Mouse (Mus musculus) MEL (cell line): ENCODE measurements around the gene Tmem114. TPM values are rescaled to one million over a fixed set of nuclear protein-coding genes. Genes with fewer than 3 reads are reported as not detected.

Experiments
- DNase-seq: peaks from one replicate; pipeline ENCODE4 v3.0.0; 2011; ENCODE audit warnings: low read depth, low spot score
- H3K27ac ChIP-seq: 2 replicates; pipeline ENCODE4 v1.5.1; 2012; ENCODE audit warnings: low read depth, mild to moderate bottlenecking, control low read depth, low read length, moderate library complexity; ENCODE audit not compliant: control insufficient read depth
- H3K27me3 ChIP-seq, 2 experiments: fragments of 150-350 bp in 1 of 2; sonication (generic) in 1 of 2; 2 replicates each; pipeline ENCODE4 v1.6.1; 2012; ENCODE audit warnings: low read length in 2 of 2, mild to moderate bottlenecking in 2 of 2, improper control_type of control experiment in 1 of 2, moderate library complexity in 1 of 2; ENCODE audit not compliant: insufficient read depth in 2 of 2, control insufficient read depth in 1 of 2
- H3K36me3 ChIP-seq, 2 experiments: 2 replicates each; pipeline ENCODE4 v1.6.1; 2012 to 2014; ENCODE audit warnings: low read length in 2 of 2, improper control_type of control experiment in 1 of 2, inconsistent platforms in 1 of 2, mild to moderate bottlenecking in 1 of 2; ENCODE audit not compliant: insufficient read depth in 2 of 2, control insufficient read depth in 1 of 2
- H3K4me1 ChIP-seq, 2 experiments: fragments of 150-350 bp in 1 of 2; sonication (generic) in 1 of 2; 2 replicates each; pipeline ENCODE4 v1.6.1; 2012; ENCODE audit warnings: low read length in 2 of 2, improper control_type of control experiment in 1 of 2, mild to moderate bottlenecking in 1 of 2; ENCODE audit not compliant: insufficient read depth in 2 of 2, control insufficient read depth in 1 of 2
- H3K4me3 ChIP-seq, 2 experiments: fragments of 150-350 bp in 1 of 2; sonication (generic) in 1 of 2; 2 replicates each; pipeline ENCODE4 v1.5.1; 2012; ENCODE audit warnings: low read depth in 2 of 2, low read length in 2 of 2, mild to moderate bottlenecking in 2 of 2, moderate library complexity in 2 of 2, control low read depth in 1 of 2, improper control_type of control experiment in 1 of 2; ENCODE audit not compliant: control insufficient read depth in 1 of 2, insufficient read depth in 1 of 2
- H3K79me2 ChIP-seq: 2 replicates; pipeline ENCODE4 v1.6.1; 2012; ENCODE audit warnings: mild to moderate bottlenecking, low read length, moderate library complexity; ENCODE audit not compliant: control insufficient read depth, poor library complexity, insufficient read depth
- H3K9ac ChIP-seq: 2 replicates; pipeline ENCODE4 v1.6.1; 2012; ENCODE audit warnings: low read depth, mild to moderate bottlenecking, control low read depth, low read length, moderate library complexity; ENCODE audit not compliant: control insufficient read depth, poor library complexity, severe bottlenecking
- H3K9me3 ChIP-seq: fragments of 150-350 bp; sonication (generic); replicated peaks from 2 replicates; pipeline ENCODE4 v1.6.1; 2012; ENCODE audit warnings: mild to moderate bottlenecking, low read length, improper control_type of control experiment, moderate library complexity; ENCODE audit not compliant: insufficient read depth
- BHLHE40 ChIP-seq: IDR thresholded peaks from 2 replicates; pipeline ENCODE4 v1.6.1; 2012; ENCODE audit warnings: low read depth, mild to moderate bottlenecking, inconsistent platforms, low read length, improper control_type of control experiment, borderline replicate concordance
- CHD1 ChIP-seq: IDR thresholded peaks from 2 replicates; pipeline ENCODE4 v1.6.1; 2012; ENCODE audit warnings: low read depth, mild to moderate bottlenecking, inconsistent platforms, low read length, improper control_type of control experiment
- CHD2 ChIP-seq: IDR thresholded peaks from 2 replicates; pipeline ENCODE4 v1.6.1; 2011; ENCODE audit warnings: low read length, improper control_type of control experiment
- E2F4 ChIP-seq: IDR thresholded peaks from 2 replicates; pipeline ENCODE4 v1.6.1; 2011; ENCODE audit warnings: low read depth, low read length, improper control_type of control experiment, borderline replicate concordance
- ETS1 ChIP-seq: IDR thresholded peaks from 2 replicates; pipeline ENCODE4 v1.6.1; 2012; ENCODE audit warnings: low read depth, mild to moderate bottlenecking, inconsistent platforms, low read length, improper control_type of control experiment, moderate library complexity
- HCFC1 ChIP-seq: IDR thresholded peaks from 2 replicates; pipeline ENCODE4 v1.6.1; 2012; ENCODE audit warnings: low read depth, mild to moderate bottlenecking, inconsistent platforms, low read length, improper control_type of control experiment, moderate library complexity
- MAFK ChIP-seq: IDR thresholded peaks from 2 replicates; pipeline ENCODE4 v1.6.1; 2011; ENCODE audit warnings: low read depth, mild to moderate bottlenecking, low read length, improper control_type of control experiment, borderline replicate concordance
- MAX ChIP-seq: IDR thresholded peaks from 2 replicates; pipeline ENCODE4 v1.6.1; 2011; ENCODE audit warnings: low read length, improper control_type of control experiment
- MXI1 ChIP-seq: IDR thresholded peaks from 2 replicates; pipeline ENCODE4 v1.6.1; 2011; ENCODE audit warnings: mild to moderate bottlenecking, low read depth, low read length, improper control_type of control experiment
- NELFE ChIP-seq: IDR thresholded peaks from 2 replicates; pipeline ENCODE4 v1.6.1; 2011; ENCODE audit warnings: low read depth, low read length, improper control_type of control experiment
- NRF1 ChIP-seq: IDR thresholded peaks from 2 replicates; pipeline ENCODE4 v1.6.1; 2014; ENCODE audit warnings: low read depth, mild to moderate bottlenecking, inconsistent platforms, low read length, improper control_type of control experiment, moderate library complexity; ENCODE audit not compliant: poor library complexity, insufficient read depth, severe bottlenecking
- POLR2AphosphoS2 ChIP-seq: IDR thresholded peaks from 2 replicates; pipeline ENCODE4 v1.6.1; 2011; ENCODE audit warnings: low read length, improper control_type of control experiment
- POLR2AphosphoS5 ChIP-seq: IDR thresholded peaks from 2 replicates; pipeline ENCODE4 v1.6.1; 2012; ENCODE audit warnings: low read depth, borderline replicate concordance, mild to moderate bottlenecking, inconsistent platforms, low read length, moderate library complexity, mixed read lengths
- RCOR1 ChIP-seq: IDR thresholded peaks from 2 replicates; pipeline ENCODE4 v1.6.1; 2012; ENCODE audit warnings: low read depth, mild to moderate bottlenecking, inconsistent platforms, low read length, improper control_type of control experiment
- SMC3 ChIP-seq: IDR thresholded peaks from 2 replicates; pipeline ENCODE4 v1.6.1; 2011; ENCODE audit warnings: low read depth, low read length, improper control_type of control experiment
- TAL1 ChIP-seq: IDR thresholded peaks from 2 replicates; pipeline ENCODE4 v1.6.1; 2012; ENCODE audit warnings: mild to moderate bottlenecking, inconsistent platforms, low read length, moderate library complexity, mixed read lengths
- TCF12 ChIP-seq: IDR thresholded peaks from 2 replicates; pipeline ENCODE4 v1.6.1; 2014; ENCODE audit warnings: low read depth, mild to moderate bottlenecking, inconsistent platforms, low read length, improper control_type of control experiment, moderate library complexity
- USF1 ChIP-seq: IDR thresholded peaks from 2 replicates; pipeline ENCODE4 v1.6.1; 2014; ENCODE audit warnings: low read depth, mild to moderate bottlenecking, inconsistent platforms, low read length, improper control_type of control experiment, moderate library complexity
- ZKSCAN1 ChIP-seq: IDR thresholded peaks from 2 replicates; pipeline ENCODE4 v1.6.1; 2012; ENCODE audit warnings: low read depth, mild to moderate bottlenecking, inconsistent platforms, low read length, improper control_type of control experiment, moderate library complexity
- ZMIZ1 ChIP-seq: IDR thresholded peaks from 2 replicates; pipeline ENCODE4 v1.6.1; 2012; ENCODE audit warnings: low read depth, mild to moderate bottlenecking, inconsistent platforms, low read length, improper control_type of control experiment, moderate library complexity
- polyA plus RNA-seq, 2 experiments: library from polyadenylated mRNA; stranded (reverse) in 1 of 2; unstranded in 1 of 2; fragments of >175 nt in 1 of 2; fragments of >200 nt in 1 of 2; gene quantifications; 2 replicates each; pipeline versions ENCODE4 v1.2.1 to v1.2.4; 2012; ENCODE audit warnings: low replicate concordance in 2 of 2, low read depth in 1 of 2; ENCODE audit not compliant: insufficient read length in 2 of 2, insufficient read depth in 1 of 2, missing spikeins in 1 of 2
- total RNA-seq: library from RNA; depleted of rRNA; stranded (reverse); fragments of 300-350 nt; gene quantifications from 2 replicates; pipeline ENCODE4 v1.2.3, GENCODE M21; 2012

Tmem114 gene
- total and polyA plus RNA-seq, 3 experiments: not detected

GRCm38 (mm10) chr16:8419666-8420065, 5.3 kb downstream of the Tmem114 start:
- H3K36me3 ChIP-seq: no peaks in the 10 kb centered on the region
- no peak for TF ChIP-seq TAL1
- no peak for TF ChIP-seq MAX
- TF ChIP-seq, all 39 proteins: peak for 0
- no peaks in the 10 kb centered on the region for H3K4me1 ChIP-seq
- no peak overlapping the region for H3K9ac ChIP-seq
- DNase-seq: no peak
- H3K4me3 ChIP-seq: no peak overlapping the region
- H3K9me3 ChIP-seq: no peaks in the 10 kb centered on the region
- H3K27me3 ChIP-seq: no peaks in the 10 kb centered on the region
- no peak overlapping the region for H3K27ac ChIP-seq
- H3K79me2 ChIP-seq: no peaks in the 10 kb centered on the region

GRCm38 (mm10) chr16:8418126-8418525, 6.8 kb downstream of the Tmem114 start:
- no peak overlapping the region for H3K9ac ChIP-seq
- H3K9me3 ChIP-seq: no peaks in the 10 kb centered on the region
- H3K4me3 ChIP-seq: no peak overlapping the region
- DNase-seq: no peak
- no peaks in the 10 kb centered on the region for H3K4me1 ChIP-seq
- H3K27ac ChIP-seq: no peak overlapping the region
- H3K36me3 ChIP-seq: no peaks in the 10 kb centered on the region
- H3K79me2 ChIP-seq: no peaks in the 10 kb centered on the region
- no peak for TF ChIP-seq CHD1
- TF ChIP-seq E2F4: no peak
- no peak for TF ChIP-seq MAFK
- TF ChIP-seq USF1: no peak
- H3K27me3 ChIP-seq: no peaks in the 10 kb centered on the region; a peak in 1 of 4 replicates

GRCm38 (mm10) chr16:8417011-8417720, 7.8 kb downstream of the Tmem114 start:
- H3K9ac ChIP-seq: no peak overlapping the region
- no peak for TF ChIP-seq POLR2AphosphoS2
- TF ChIP-seq NELFE: no peak
- TF ChIP-seq TCF12: no peak
- no peaks in the 10 kb centered on the region for H3K9me3 ChIP-seq
- H3K27me3 ChIP-seq: no peaks in the 10 kb centered on the region; a peak in 1 of 4 replicates
- H3K79me2 ChIP-seq: no peaks in the 10 kb centered on the region
- H3K4me3 ChIP-seq: no peak overlapping the region
- no peak overlapping the region for H3K27ac ChIP-seq
- H3K4me1 ChIP-seq: no peaks in the 10 kb centered on the region
- H3K36me3 ChIP-seq: no peaks in the 10 kb centered on the region
- no peak for DNase-seq

GRCm38 (mm10) chr16:8415996-8416395, 8.9 kb downstream of the Tmem114 start:
- no peaks in the 10 kb centered on the region for H3K9me3 ChIP-seq
- H3K9ac ChIP-seq: no peak overlapping the region
- H3K79me2 ChIP-seq: no peaks in the 10 kb centered on the region
- H3K4me3 ChIP-seq: no peak overlapping the region
- H3K27ac ChIP-seq: no peak overlapping the region
- H3K4me1 ChIP-seq: no peaks in the 10 kb centered on the region
- H3K36me3 ChIP-seq: no peaks in the 10 kb centered on the region
- H3K27me3 ChIP-seq: no peaks in the 10 kb centered on the region; a peak in 1 of 4 replicates
- no peak for DNase-seq
- TF ChIP-seq POLR2AphosphoS2: no peak
- TF ChIP-seq SMC3: no peak
- no peak for TF ChIP-seq HCFC1
- TF ChIP-seq MXI1: no peak
- no peak for TF ChIP-seq E2F4
- TF ChIP-seq RCOR1: no peak
- no peak for TF ChIP-seq CHD2
- TF ChIP-seq BHLHE40: no peak
- no peak for TF ChIP-seq POLR2AphosphoS5
- no peak for TF ChIP-seq ETS1
- no peak for TF ChIP-seq ZMIZ1
- TF ChIP-seq CHD1: no peak
- no peak for TF ChIP-seq NELFE
- no peak for TF ChIP-seq ZKSCAN1
- TF ChIP-seq NRF1: no peak
